Mouse (Mus musculus) liver, adult 10 weeks (tissue): ENCODE data around the gene Aass. TPM values are rescaled to one million over a fixed set of nuclear protein-coding genes. Genes with fewer than 3 reads are reported as not detected.

Experiments used
- polyA plus RNA-seq: library from polyadenylated mRNA; stranded (reverse); fragments of 350-450 nt; fragmentation: Illumina TruSeq; extraction: RNeasy Lipid Tissue Mini Kit (QIAGEN cat#74804); gene quantifications from one replicate; pipeline ENCODE4 v1.2.3, GENCODE M21; 2014; ENCODE audit warnings: low read depth, low replicate concordance

The Aass gene
- 357 TPM for polyA plus RNA-seq

DNA sequence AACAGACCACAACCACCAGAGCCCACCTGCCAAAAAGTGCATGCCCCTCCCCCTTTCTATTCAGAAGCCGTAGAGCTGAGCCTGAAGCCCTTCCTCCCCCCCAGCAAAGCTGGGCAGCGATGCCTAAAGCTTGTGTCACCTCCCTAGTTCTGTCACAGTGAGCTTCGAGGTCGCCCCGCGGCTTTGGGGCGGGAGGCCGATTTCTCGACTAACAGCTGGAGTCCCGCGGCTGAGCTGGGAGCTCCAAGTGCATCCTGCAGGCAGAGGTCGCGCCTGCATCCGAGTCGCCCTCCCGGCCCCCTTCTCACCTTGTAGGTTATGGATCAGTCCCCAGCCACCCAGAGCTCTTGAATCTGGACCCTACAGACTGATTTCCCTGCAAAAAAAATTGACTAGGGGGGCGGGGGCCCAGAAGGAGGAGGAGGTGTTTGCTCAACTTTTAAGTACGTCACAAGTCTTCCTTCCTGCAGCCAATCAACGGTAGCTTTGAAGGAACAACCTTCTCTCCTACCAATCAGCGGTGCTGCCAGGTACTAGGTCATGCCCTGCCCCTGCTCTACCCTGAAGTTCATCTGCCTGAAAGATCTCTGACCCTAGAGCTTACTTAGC lies at the start of gene Aass:
Gene Aass (minus strand): TSS at position 414 of the 609 bp plus-strand sequence.

Other genes with a start within 250 kb of the Aass start
- gene Fezf1, start 115.4 kb upstream of the Aass start, polyA plus RNA-seq = not detected